Mouse (Mus musculus): ENCODE data around the gene Nfyb. TPM values are rescaled to one million over a fixed set of nuclear protein-coding genes. Genes with fewer than 3 reads are reported as not detected.

Nfyb gene
- total RNA-seq (2022) = 10 to 100 TPM; 54.2 to 67.2 (median 64.8) TPM

DNA sequence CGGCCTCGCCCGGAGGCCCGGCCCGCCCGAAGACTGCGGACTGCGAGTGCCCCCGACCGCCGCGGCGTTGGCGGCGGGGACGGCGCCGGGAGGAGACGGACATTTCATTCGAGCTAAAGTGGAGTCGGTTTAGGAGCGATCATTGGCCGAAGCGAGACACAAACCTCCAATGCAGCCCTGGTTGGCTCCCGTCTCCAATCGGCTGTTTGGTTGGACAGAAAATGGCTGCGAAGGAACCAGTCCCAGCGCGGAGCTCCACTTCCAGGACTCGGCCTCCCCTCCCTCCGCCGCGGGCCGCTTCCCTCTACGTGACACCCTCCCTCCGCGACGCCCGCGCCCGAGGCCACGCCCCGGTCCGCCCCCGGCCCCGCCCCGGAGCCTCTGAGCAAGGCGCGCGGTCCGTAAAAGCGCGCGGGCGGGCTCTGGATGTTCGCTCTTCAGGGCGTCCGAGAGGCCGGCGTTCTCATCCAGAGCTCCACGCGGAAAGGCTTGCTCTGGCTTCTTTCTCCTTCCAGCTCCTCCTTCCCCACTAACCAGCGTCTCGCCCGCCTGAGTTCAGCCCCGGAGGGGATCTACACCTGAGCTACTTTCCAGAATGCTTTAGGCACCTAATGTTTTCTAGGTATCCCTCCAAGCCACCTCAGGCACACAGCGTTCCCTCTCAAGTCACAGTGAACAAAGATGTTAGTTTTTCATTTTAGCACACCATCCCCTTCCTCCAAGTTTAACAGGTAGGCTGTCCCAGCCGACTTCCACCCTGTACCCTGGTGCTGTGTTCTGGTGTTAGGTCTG, at the start of gene Nfyb:
Gene Nfyb, minus strand, starts transcription at position 305 of the 792 bp plus-strand sequence.
- peak; percentile 87 to 97 for DNase-seq (ENCODE audit: low spot score in 2 of 2)

DNA sequence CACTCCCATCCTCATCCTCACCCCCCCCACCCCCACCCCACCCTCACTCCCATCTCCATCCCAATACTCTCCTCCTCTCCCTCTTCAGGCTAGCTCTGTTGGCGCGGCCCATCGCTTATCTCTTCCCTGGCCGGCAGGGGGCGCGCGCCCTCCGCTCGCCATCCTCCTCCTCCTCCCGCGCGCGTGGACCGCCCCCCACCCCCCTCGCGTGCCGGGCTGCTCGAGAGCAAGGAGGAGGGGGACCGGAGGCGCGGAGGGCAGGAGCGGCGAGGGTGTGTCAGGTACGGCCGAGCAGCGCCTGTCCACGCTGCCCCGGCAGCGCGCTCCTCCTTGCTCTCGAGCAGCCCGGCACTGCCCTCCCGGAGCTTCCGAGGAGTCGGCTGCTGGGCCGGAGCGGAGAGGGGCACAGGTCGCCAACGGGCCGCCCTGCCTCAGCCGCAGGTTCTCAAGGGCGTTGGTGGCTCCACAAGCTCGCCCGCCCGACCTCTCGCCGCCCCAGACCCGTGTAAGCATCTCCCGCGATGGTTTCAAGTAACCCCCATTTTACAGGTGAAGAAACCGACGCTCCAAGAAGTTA, 48.0 kb upstream of the Nfyb start:
- peak in 1 of 2 experiments; percentile 54 for DNase-seq (ENCODE audit: low spot score in 2 of 2)

DNA sequence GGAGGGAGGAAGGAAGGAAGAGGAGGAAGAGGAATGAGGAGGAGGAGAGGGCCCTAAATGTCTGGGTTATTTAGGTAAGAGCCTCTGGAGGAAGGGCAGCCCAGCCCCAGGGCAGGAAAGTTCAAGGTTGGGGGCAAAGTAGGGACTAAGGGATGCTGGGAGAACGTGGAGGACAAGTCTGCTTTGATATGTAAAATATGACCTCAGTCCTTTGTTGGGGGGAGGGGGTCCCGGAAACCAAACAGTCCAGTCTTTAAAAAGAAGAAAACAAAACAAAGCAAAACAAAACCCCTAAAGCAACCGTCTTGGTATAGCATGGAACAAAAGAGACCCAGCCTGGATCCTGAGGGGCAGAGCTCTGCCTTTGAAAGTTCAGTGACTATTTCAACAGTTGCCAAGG, 45.4 kb upstream of the Nfyb start:
- DNase-seq (ENCODE audit: low spot score in 2 of 2) = no peak

GRCm38 (mm10) chr10:82808891-82809290, 44.9 kb upstream of the Nfyb start:
- no peak for DNase-seq (ENCODE audit: low spot score in 2 of 2)

GRCm38 (mm10) chr10:82808155-82808554, 44.2 kb upstream of the Nfyb start:
- no peak for DNase-seq (ENCODE audit: low spot score in 2 of 2)

DNA sequence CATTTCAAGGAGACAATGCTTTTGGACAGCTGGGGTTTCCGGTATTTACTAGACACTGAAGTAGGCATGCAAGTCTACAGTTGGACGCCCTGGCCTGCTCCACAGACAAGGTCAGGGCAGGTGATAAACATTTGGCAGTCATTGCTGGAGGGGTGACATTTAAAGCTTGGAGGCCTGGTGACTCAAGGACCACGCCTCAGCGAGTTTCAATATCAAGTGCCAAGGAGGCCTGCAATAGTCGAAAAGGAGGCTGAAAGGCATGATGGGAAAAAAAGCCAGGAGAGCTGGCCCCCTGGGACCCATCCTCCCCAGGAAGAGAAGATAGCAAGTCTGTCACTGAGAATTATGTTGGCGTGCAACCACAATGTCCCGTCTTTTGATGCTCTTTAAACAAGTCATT, 43.3 kb upstream of the Nfyb start:
- no peak for DNase-seq (ENCODE audit: low spot score in 2 of 2)

DNA sequence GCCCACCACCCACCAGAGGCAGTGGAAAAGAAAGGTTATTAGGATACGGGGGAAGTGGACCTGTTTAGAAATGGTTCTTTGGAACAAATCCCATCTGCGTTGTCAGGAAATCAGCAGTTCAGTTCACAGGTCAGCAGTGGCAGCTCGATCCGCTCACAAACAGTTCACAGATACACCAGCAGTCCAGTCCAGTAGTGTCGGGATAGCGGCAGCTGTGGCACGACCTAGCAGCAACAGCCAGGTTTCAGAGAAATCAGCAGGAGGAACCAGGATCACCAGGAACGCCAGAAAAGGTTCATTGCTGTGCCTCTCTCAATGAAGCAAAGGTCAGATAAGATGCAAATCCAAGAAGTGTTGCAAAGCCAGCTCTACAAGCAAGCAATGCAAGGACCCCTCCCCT, 42.5 kb upstream of the Nfyb start:
- no peak for DNase-seq (ENCODE audit: low spot score in 2 of 2)

DNA sequence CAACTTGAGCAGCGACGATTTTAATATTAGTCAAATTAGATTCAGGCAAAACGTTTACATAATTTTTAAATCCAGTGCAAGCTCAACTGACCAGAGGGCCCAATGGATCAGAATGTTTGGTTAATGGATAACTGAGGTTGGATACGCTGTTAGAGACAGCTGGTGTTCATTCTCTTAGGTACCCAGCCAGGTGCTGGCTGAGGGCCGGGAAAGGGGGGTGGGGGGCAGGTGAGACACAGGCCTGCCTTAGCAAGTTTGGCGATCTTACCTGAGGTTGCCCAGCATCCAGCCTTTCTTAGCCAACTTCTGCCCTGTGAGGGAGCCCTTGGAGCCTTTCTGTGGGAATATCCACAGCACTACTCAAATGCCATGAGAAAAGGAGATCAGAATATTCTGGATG, 41.2 kb upstream of the Nfyb start:
- no peak for DNase-seq (ENCODE audit: low spot score in 2 of 2)

DNA sequence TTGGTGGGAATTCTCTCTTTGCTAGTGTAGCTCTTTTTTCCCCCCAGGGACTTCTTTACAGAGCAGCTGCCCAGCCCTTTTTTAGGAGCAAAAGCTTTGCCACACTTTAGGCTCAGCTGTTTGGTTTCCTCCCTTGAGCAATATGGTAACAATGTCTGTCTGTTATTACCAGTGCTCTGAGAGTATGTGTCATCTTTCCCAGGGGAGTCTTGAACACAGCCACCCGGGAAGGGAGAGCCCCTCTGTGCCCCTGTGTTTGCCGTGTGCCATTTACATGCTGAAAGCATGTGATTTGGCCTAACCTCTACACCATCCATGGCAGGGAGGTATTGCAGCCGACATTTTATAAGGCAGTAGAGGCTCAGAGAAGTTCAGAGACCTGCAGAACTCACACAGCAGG, 40.5 kb upstream of the Nfyb start:
- no peak for DNase-seq (ENCODE audit: low spot score in 2 of 2)

DNA sequence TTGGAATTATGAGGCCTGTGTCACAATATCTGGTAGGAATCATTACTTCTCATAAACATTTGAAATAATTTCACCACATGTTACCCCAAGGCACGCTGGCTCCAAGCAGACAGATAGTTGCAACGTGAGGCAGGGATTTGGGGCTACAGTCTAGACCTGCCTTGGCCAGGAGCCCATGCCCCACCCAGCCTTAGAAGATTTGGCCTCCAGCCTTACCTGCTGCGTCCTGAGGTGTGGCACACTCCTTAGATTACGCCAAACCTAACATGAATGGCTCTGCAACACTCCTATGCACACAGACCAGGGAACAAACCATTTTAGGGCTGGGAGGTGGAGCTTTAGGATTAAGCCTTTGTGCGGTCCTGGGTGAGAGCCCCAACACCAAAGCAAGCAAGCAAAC, 36.1 kb upstream of the Nfyb start:
- no peak for DNase-seq (ENCODE audit: low spot score in 2 of 2)

DNA sequence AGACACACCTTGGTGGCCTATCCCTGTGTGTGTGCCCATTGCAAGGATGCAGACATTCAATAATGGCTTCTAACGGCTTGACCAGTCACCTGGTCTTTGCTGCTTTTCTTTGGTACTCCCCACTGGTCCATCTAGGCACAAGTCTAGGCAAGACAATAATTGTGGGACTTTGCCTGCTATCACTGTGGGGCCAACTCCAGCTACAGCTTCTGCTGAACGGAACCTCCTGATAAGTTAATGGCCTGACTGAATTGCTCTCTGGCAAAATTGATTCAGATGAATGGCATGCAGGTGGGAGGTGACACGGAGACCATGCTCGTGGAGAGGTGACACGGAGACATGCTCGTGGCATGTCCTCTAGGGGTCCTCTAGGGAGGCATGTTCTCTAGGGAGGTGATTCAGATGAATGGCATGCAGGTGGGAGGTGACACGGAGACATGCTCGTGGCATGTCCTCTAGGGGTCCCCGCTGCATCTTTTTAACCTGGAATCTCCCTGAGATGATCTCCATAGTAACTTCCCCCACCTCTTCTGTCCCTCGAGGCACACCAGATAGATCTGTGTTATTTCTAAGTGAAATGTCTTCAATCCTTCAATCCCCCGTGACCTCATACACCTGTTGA, 34.5 kb upstream of the Nfyb start:
- DNase-seq (ENCODE audit: low spot score in 2 of 2) = no peak

DNA sequence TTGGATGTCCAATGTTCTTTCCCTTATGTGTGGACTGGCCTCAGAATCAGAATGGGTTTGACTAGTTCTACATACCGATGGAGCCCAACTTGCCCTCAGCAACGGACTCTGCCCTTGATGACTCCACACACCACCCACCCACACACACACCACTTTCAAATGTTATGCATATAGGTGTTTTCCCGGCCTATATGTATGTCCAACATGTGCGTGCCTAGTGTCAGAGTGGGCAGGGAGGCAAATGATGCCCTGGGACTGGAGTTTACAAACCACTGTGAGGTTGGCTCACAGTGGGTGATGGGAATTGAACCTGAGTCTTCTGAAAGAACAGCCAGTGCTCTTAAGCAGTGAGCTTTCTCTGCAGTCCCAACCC, 33.2 kb upstream of the Nfyb start:
- no peak for DNase-seq (ENCODE audit: low spot score in 2 of 2)

- peak in 1 of 2 experiments; percentile 33 for DNase-seq (ENCODE audit: low spot score in 2 of 2)
These were observed 32.7 kb upstream of the Nfyb start for GRCm38 (mm10) chr10:82796471-82797118.

- DNase-seq (ENCODE audit: low spot score in 2 of 2) = no peak
These were observed 31.8 kb upstream of the Nfyb start for GRCm38 (mm10) chr10:82795767-82796166.

DNA sequence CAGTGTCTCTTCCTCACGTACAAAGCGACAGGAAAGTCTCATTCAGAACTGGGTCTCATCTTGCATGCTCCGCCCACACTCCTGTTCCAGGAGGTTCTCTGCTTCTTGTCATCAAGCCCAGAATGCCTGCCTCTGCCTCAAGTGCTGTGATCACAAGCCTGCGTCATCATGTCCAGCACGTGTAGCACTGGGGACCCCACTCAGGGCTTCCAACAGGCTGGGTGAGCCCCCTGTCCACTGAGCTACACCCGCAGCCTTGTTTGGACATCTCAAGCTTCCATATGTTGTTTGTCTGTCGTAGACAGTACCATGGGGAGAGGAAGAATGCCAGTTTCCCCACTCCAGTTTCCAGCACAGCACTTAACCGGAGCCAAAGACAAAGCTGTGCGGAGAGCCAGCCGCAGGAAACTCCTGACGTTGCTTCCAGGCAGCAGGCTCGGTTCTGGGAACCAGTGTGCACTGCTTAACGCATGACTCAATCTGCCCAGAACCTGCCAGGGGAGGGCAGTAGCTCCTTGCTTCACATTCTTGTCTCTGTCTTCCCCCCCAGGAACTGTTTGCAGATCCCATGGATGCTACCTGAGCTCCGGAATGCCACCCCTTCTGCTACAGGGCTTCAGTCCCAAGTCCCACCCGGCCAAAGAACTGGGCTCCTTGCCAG, 31.3 kb upstream of the Nfyb start:
- DNase-seq (ENCODE audit: low spot score in 2 of 2) = peak; percentile 39 to 84

GRCm38 (mm10) chr10:82792311-82792710, 28.4 kb upstream of the Nfyb start:
- no peak for DNase-seq (ENCODE audit: low spot score in 2 of 2)

DNA sequence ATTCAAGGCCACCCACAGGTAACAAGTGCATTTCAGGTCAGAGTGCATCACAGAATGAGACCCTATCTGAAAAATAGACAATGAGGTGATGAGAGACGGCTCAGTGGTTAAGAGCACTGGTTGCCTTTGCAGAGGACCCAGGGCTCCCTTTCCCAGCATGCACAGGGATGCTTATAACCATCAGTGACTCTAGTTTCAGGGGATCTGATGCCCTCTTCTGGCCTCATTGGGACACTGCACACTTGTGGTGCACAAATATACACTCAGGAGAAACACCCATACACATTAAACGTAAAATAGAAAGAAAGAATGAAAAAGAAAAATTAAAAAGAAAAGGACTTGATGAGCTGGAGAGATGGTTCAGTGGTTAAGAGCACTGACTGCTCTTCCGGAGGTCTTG, 27.8 kb upstream of the Nfyb start:
- DNase-seq (ENCODE audit: low spot score in 2 of 2) = no peak

GRCm38 (mm10) chr10:82790504-82790903, 26.6 kb upstream of the Nfyb start:
- no peak for DNase-seq (ENCODE audit: low spot score in 2 of 2)

DNA sequence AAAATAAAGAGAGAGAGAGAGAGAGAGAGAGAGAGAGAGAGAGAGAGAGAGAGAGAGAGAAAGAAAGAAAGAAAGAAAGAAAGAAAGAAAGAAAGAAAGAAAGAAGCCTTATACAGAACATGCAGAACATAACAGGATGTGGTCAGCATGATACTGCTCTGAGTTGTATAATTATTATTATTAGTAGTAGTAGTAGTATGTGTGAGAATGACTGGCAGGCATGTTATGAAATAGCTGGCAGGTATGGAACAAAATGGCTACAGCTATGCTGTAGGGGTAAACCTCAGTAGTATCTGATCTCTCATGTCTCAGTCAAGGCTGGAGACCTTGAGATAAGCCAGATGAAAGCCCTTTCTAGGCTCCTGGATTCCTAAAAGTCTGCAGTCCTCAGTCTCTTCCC, 25.2 kb upstream of the Nfyb start:
- no peak for DNase-seq (ENCODE audit: low spot score in 2 of 2)

- DNase-seq (ENCODE audit: low spot score in 2 of 2) = no peak
These were observed 18.5 kb upstream of the Nfyb start for GRCm38 (mm10) chr10:82782472-82782871.

- DNase-seq (ENCODE audit: low spot score in 2 of 2) = no peak
These were observed 16.9 kb upstream of the Nfyb start for GRCm38 (mm10) chr10:82780816-82781215.

DNA sequence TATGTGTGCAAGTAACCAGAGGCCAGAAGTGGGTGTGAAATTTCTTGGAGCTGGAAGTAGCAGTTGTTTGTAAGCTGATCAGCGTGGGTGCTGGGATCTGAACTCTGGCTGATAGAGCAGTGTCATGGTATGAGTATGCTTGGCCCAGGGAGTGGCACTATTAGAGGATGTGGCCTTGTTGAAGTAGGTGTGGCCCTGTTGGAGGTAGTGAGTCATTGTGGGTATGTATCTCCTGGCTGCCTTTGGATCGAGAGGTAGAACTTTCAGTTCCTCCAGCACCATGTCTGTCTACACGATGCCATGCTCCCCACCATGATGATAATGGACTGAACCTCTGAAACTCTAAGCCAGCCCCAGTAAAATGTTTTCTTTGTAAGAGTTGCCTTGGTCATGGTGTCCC, 16.4 kb upstream of the Nfyb start:
- no peak for DNase-seq (ENCODE audit: low spot score in 2 of 2)

Data from left cerebral cortex, adult 8-10 months (tissue).